Mouse (Mus musculus) naive thymus-derived CD4-positive, alpha-beta T cell, adult 5 months (primary cell): ENCODE data around the gene Gm16867. TPM values are rescaled to one million over a fixed set of nuclear protein-coding genes. Genes with fewer than 3 reads are reported as not detected.

Experiments
- polyA plus RNA-seq: library from polyadenylated mRNA; unstranded; fragments of 100-300 nt; shearing (Covaris generic); gene quantifications from one replicate; pipeline ENCODE4 v1.2.1, GENCODE M21; 2017

Gene Gm16867
- 4.8 TPM for polyA plus RNA-seq

DNA sequence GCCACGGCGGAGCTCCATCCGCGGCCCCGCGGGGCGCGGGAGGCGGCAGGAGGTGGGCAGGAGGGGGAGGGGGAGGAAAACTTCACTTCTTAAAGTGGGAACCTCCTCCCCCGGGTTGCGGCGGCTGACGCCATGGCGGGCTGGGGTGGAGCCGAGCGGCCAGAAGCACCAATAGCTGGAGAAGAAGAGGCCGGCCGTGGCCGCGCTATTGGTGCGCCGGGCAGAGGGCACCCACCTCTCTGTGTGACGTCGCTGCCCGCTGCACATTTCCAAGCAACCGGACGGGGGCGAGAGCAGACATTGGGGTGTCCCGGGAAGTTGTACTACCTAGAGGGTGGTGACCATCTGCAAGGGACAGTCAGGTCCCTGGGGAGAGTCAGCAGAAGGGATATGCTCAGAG, at the start of gene Gm16867:
Gm16867 (minus strand) TSS at position 189 of the 400 bp plus-strand sequence.

DNA sequence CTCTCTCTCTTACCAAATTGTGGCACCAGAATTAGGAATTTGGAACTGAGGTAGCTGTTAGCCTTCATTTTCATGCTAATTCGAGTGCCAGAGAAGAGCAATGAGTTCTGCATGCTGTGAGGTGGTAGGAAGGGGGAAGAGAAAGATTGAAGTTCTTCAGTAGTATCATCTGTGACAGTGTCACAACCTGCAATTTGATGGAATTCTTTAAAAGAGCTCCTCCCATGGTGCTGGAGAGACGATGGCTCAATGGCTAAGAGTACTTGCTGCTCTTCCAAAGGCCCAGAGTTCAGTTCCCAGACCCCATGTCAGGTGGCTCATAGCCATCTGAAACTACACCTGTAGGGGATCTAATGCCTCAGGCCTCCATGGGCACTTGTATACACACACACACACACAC, 9.3 kb upstream of the Gm16867 start, which contains the start of gene Gm27179:
Gm27179 (minus strand) TSS at position 101 of the 400 bp plus-strand sequence.

Other genes starting within 250 kb of the Gm16867 start
- 0.11 TPM for gene Synb, start 209.1 kb downstream of the Gm16867 start, polyA plus RNA-seq
- gene Gm27179, start 9.2 kb upstream of the Gm16867 start, polyA plus RNA-seq = not detected
- gene Entpd4b, start 52.1 kb upstream of the Gm16867 start, polyA plus RNA-seq = 28.2 TPM